Mouse (Mus musculus) erythroblast, adult 5-6 weeks (primary cell): ENCODE results near the gene Zfp488. TPM values are rescaled to one million over a fixed set of nuclear protein-coding genes. Genes with fewer than 3 reads are reported as not detected.

Experiments used
- ATAC-seq: replicated peaks from 2 replicates; pipeline ENCODE4 v1.8.0; 2016; ENCODE audit warnings: moderate number of reproducible peaks, mild to moderate bottlenecking, moderate TSS enrichment, inconsistent platforms; ENCODE audit not compliant: poor library complexity, low FRiP score, severe bottlenecking
- total RNA-seq, 2 experiments: library from RNA; stranded (forward) in 1 of 2; stranded (reverse) in 1 of 2; fragments of 150-400 nt in 1 of 2; fragments of 200-764, 138-1000 nt in 1 of 2; gene quantifications; 2 replicates each; pipeline versions ENCODE4 v1.2.3 to v1.2.4; 2015 to 2017; ENCODE audit warnings: low replicate concordance in 2 of 2

The Zfp488 gene
- total RNA-seq, 2 experiments from 2014 or later: not detected

DNA sequence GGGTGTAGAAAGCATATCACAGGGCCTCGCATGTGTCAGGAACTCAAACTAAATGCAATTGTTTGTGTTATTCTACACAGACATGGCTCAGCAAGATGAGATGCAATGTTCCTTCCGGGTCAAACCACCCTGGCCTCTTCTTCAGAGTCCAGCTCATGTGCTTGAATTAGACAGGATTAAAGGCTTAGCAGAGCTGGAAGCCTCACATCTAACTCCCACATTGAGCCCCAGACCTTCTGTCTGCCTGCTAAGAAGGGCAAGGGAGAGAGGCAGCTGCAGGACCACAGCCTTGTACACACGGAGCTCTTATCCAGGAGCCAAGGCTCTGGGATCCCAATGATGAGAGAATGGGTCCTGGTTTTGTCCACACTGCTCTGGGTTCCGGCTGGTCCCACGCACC lies 24.8 kb downstream of the Zfp488 start, which contains the start of gene Rbp3:
Rbp3 (plus strand) TSS at position 243 of the 400 bp plus-strand sequence.
- ATAC-seq: no peak

DNA sequence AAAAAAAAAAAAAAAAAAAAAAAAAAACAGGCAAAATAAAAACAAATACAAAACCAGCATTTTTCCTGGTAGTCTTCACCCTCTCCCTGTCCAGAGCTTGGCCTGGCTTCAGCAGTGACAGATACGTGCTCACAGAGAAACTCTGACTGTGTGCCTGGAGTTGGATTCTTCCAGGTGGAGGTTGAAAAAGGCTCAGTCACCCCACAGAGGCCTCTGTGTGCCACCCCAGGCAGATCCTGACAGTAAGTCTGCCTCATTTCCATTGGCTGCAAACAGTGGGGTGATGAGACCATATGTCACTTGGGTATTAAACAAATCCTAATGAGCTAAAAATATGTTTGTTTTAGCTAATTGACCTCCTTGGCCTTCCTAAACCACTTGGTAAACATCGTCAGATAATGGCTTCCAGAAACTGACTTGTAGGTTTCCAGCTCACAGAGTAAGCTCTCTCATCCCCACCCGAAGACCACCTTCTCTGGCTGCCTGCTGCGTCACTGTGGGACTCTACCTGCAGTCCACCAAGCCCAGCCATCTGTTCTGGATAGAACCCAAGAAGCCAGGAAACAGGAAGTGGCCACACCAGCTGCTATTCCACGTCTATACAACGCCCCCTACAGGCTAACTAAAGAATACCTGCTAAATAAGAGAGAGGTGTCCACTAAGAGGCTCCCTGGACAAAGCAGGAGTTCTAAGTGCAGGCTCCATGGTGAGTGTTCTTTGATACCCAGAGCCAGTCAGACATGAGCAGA lies 26.2 kb downstream of the Zfp488 start:
- ATAC-seq: no peak

DNA sequence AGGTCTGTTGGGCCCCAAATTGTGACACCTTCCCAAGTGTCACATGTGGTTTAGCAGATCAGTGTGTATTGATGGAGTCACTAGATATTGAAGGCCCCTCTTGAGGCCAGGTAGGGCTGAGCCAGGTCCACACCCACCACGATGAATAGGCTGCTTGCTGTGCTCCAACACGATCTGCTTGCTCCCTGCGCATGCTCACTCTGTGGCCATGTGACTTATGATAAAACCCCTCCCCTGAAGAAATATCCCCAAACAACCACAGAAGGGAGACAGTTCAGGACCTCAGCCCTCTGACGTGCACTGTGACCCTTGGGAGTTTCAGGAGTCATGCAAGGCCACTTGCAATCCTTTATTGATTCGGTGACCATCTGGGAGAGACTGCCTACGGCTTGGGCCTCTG lies 32.4 kb downstream of the Zfp488 start:
- no peak for ATAC-seq

DNA sequence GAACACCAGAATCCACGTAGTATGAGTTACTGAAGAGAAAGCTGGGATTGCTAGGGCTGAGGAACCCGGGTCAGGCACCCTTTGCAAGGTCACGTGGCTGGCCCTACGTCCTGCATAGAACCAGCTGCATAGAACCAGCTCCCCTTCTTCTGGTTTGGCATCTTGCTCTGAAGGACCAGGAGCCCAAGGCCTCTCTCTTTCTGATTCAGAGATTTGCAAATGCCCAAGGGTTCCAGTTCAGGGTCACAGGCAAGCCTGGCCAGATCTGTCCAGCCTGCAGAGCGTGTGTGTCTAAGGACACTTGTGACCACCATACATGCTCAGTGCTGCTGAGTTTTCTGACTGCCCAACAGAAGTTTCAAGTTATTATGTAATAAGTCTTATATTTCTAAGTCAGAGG lies 36.3 kb downstream of the Zfp488 start:
- ATAC-seq: no peak

DNA sequence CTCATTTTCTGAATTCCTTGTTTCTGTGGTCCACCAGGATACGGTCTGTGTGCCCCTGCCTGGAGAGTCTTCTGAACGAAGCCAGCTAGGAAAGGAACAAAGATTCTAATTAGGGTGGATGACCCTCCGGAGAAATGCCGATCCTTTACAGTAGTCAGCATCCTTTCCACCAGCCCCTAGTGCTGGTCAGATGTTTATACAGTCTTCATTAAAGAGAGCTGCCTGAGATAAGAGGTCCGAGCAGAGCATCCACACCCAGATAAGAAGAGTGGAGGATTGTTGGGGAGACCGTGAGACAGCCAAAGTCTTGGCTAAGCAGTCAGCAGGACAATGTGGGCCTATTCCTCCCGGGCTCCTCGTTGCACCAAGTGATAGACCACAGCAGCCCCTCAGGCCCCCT lies 37.8 kb downstream of the Zfp488 start, which contains the start of gene Gdf2:
Gdf2 (plus strand) TSS at position 301 of the 400 bp plus-strand sequence.
- no peak for ATAC-seq

DNA sequence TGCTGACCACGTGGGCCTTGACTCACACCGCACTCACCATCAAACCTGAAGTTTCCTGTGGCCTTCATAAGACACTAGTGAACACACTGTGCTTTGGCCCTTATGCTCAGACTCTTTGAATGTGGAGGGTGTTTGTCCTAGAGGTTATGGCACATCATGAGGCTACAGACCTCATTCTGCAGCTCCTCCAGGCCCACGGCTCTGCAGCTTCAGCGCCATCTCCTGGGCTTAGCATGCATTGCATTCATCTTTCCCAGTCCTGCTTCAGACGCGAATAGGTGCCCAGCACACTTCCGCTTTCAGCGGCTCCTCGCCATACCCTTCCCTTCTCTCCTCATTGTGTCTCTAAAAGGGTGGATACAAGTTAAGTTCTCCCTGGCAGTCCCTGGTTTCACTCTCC lies 39.4 kb downstream of the Zfp488 start:
- no peak for ATAC-seq

DNA sequence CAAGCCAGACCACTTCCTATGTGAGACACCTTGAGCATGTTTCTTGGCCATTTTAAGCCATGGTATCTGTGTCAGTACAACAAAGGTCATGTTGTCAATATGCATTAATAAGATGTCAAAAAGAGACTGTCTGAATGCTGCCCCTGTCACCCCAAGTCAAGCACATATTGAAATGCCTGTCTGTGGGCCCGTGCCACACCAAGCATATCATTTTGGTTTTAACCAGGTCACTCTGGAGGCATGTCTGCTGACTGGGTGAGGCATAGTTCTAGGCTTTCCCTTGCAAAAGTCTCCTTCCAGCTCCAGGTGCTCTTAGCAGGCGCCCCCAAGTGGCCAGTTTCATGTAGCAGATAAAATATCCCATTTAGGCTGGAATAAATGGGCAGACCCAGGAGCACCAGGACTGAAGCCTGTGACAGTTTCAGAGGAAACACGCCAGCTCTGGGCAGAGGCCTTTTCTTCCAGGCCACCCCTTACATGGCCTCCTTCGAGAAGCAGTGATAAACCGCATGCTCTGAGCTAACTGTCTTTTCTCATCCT lies 44.7 kb downstream of the Zfp488 start:
- ATAC-seq: no peak

DNA sequence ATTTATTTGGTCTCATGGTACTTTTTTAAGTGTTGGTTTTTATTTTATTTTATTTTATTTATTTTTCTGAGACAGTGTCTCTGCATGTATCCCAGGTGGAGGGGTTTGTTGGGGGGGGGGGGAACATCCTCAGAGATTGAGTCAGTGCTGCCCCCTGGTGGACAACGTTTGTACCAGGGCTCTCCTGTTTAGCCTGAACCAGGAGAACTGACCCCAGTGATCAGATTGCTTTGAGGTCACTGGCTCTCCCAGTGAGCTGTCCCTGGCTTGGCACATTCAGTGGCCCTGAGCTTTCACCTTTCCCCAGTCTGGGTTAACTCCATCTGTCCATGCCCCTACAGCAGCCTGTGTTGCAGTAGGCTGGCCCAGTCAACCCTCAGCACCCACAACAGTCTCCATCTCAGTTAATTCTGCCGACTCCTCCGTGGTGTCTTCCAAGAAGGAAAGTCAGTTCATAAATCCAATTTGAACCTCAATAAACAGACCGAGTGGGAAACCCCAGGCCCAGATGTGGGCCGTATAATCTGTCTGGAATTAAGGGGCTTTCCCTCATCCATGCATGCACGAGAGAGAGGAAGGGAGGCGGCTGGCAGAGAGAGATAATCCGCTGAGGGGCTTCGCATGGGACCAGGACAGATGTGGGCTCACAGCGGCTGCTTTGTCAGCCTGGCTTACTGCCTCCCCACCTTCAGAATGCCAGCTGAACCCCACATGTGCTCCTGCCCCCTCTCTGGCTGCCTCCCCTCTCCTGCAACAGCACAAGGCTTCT lies 45.4 kb downstream of the Zfp488 start:
- ATAC-seq: no peak

DNA sequence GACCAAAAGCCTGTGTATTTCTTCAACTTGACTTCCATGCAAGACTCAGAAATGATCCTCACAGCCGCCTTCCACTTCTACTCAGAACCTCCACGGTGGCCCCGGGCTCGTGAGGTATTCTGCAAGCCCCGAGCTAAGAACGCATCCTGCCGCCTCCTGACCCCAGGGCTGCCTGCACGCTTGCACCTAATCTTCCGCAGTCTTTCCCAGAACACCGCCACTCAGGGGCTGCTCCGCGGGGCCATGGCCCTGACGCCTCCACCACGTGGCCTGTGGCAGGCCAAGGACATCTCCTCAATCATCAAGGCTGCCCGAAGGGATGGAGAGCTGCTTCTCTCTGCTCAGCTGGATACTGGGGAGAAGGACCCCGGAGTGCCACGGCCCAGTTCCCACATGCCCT lies 46.7 kb downstream of the Zfp488 start:
- no peak for ATAC-seq

DNA sequence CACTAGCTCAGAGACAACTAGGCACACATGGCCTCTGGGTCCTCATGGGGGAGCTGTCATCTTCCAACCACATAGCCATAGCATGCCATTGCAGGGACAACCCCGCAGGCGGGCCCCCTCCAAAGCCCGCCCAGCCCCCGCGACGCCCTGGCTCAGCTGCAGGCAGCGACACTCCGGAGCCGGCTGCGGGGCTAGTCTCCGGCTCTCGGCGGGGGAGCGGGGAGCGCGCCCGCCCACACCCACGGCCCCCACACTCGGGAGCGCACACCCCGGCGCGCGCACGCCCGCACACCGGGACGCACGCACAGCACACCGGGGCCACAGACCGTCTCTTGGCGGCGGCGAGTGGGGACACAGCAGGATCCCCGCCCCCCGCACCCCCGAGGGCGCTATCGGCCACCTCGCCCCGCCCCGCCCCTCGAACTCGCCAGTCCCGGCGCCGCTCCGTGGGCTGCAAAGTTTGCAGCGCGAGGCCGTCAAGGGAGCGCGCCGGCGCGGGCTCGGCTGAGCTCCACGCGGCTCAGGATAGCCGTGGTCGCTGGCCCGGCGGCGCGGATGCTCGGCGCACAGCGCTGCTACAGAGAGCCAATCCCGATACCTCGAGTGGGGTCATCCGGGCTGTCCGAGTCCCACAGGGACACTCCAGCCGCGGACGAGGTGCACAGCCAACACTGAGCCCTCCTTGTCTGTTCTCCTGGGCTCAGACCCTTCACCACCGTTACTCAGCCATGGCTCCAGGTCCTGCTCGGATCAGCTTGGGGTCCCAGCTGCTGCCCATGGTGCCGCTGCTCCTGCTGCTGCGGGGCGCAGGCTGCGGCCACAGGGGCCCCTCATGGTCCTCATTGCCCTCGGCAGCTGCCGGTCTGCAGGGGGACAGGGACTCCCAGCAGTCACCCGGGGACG lies 55.1 kb downstream of the Zfp488 start, which contains the start of gene Gdf10:
Gdf10 (plus strand) TSS at position 420 of the 903 bp plus-strand sequence.
- no peak for ATAC-seq

DNA sequence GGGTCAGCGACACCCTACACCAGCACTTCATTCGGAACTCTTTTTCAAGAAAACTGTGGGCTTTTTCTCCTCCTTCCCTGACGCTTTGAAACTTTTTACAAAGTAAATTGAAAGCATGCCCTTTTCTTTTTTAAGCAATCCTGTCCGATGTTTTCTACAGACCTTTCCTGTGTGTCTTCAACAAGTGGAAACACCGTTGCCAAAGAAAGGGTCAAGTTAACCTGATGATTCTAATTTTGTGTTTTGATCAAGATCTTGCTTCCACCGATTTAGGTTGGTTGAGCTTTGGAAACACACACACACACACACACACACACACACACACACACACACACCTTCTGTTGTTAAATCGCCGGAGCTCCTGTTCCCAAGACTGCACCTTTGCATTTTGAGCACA lies 55.8 kb downstream of the Zfp488 start:
- no peak for ATAC-seq

DNA sequence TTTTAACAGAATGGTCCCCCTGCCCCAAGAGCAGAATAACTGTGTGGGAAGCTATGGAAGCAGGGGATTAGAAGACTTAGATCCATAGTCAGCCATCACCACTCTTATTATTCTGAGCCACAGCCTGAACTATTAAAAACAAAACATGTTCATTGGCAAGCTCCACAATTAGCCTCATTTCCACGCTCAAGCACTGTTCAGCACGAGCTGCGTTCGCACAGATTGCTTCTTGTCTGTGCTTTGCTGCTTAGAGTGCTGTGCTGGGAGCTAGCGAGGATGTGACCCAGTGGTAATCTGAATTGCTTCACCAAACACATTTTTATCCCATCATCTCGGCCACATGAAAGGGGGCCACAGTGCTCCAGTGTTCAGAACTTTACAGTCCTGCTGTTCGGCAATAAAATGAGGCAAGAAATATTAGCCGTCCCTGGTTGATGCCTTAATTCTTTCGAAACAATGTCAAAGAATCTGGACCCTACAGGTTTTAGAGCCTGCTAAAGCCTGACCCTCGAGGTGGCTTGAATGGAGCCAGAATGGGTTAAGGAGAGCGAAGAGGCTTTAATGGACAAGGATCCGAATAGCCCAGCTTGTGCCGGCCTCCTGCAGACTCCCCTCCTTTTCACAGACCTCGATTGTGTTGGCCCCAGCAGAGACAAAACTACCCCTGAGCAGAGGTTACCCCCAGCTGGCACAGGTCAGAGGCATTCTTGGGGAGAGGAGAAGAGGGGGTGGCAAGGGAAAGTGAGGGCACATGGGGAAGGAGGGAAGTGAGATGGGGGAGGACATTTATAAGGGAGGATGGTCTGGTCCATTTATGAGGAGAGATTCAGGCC lies 57.6 kb downstream of the Zfp488 start:
- no peak for ATAC-seq

Other genes starting within 250 kb of the Zfp488 start
- gene Gdf10, start 55.2 kb downstream of the Zfp488 start, total RNA-seq (2015; ENCODE audit: low replicate concordance): not detected in 2 replicates
- gene Gdf10, start 55.2 kb downstream of the Zfp488 start, total RNA-seq (2017; ENCODE audit: low replicate concordance): not detected in 2 replicates
- gene Gdf2, start 37.7 kb downstream of the Zfp488 start, total RNA-seq (2015; ENCODE audit: low replicate concordance): not detected in 2 replicates
- gene Gdf2, start 37.7 kb downstream of the Zfp488 start, total RNA-seq (2017; ENCODE audit: low replicate concordance): not detected in 2 replicates
- not detected in 2 replicates for gene Rbp3, start 24.8 kb downstream of the Zfp488 start, total RNA-seq (2015; ENCODE audit: low replicate concordance)
- not detected in 2 replicates for gene Rbp3, start 24.8 kb downstream of the Zfp488 start, total RNA-seq (2017; ENCODE audit: low replicate concordance)
- gene Gm30083, start 36.4 kb upstream of the Zfp488 start, total RNA-seq (2015; ENCODE audit: low replicate concordance): not detected in 2 replicates
- gene Gm30083, start 36.4 kb upstream of the Zfp488 start, total RNA-seq (2017; ENCODE audit: low replicate concordance): not detected in 2 replicates
- gene Gm5460, start 38.0 kb upstream of the Zfp488 start, total RNA-seq (2015; ENCODE audit: low replicate concordance): not detected in 2 replicates
- not detected in 2 replicates for gene Gm5460, start 38.0 kb upstream of the Zfp488 start, total RNA-seq (2017; ENCODE audit: low replicate concordance)
- gene Antxrl, start 73.9 kb upstream of the Zfp488 start, total RNA-seq (2015; ENCODE audit: low replicate concordance): not detected in 2 replicates
- not detected in 2 replicates for gene Antxrl, start 73.9 kb upstream of the Zfp488 start, total RNA-seq (2017; ENCODE audit: low replicate concordance)
- not detected in 2 replicates for gene Anxa8, start 107.2 kb upstream of the Zfp488 start, total RNA-seq (2015; ENCODE audit: low replicate concordance)
- gene Anxa8, start 107.2 kb upstream of the Zfp488 start, total RNA-seq (2017; ENCODE audit: low replicate concordance): not detected in 2 replicates
- gene A630023A22Rik, start 124.0 kb upstream of the Zfp488 start, total RNA-seq (2015; ENCODE audit: low replicate concordance): not detected in 2 replicates
- not detected in 2 replicates for gene A630023A22Rik, start 124.0 kb upstream of the Zfp488 start, total RNA-seq (2017; ENCODE audit: low replicate concordance)
- not detected in 2 replicates for gene Npy4r, start 173.7 kb upstream of the Zfp488 start, total RNA-seq (2015; ENCODE audit: low replicate concordance)
- not detected in 2 replicates for gene Npy4r, start 173.7 kb upstream of the Zfp488 start, total RNA-seq (2017; ENCODE audit: low replicate concordance)
- not detected in 2 replicates for gene Gprin2, start 222.9 kb upstream of the Zfp488 start, total RNA-seq (2015; ENCODE audit: low replicate concordance)
- not detected in 2 replicates for gene Gprin2, start 222.9 kb upstream of the Zfp488 start, total RNA-seq (2017; ENCODE audit: low replicate concordance)
- gene Syt15, start 240.8 kb upstream of the Zfp488 start, total RNA-seq (2015; ENCODE audit: low replicate concordance): not detected in 2 replicates
- not detected in 2 replicates for gene Syt15, start 240.8 kb upstream of the Zfp488 start, total RNA-seq (2017; ENCODE audit: low replicate concordance)